Mouse (Mus musculus) liver, embryonic 14.5 days (tissue): ENCODE measurements around the gene Vegfb. TPM values are rescaled to one million over a fixed set of nuclear protein-coding genes. Genes with fewer than 3 reads are reported as not detected.
A peak's percentile ranks its signal among the peaks of the same experiment; 100 is the strongest.

ENCODE experiments used
- ATAC-seq: fragments of 200-750 bp; cut with Nextera tagmentation; 2 replicates; pipeline ENCODE4 v1.8.0; 2017; ENCODE audit warnings: moderate number of reproducible peaks, mild to moderate bottlenecking, moderate library complexity; ENCODE audit not compliant: insufficient read depth
- DNase-seq, 3 experiments: peaks; one replicate each; pipeline ENCODE4 v3.0.0-alpha.2; 2012 to 2013; ENCODE audit warnings: low read depth in 3 of 3, low spot score in 3 of 3
- H3K27ac ChIP-seq: fragments of 300-500 bp; sonication (generic); 2 replicates; pipeline ENCODE4 v1.5.1; 2014; ENCODE audit warnings: moderate library complexity, mild to moderate bottlenecking, control low read depth, inconsistent platforms
- H3K27me3 ChIP-seq: fragments of 300-500 bp; sonication (generic); 2 replicates; pipeline ENCODE4 v1.6.1; 2014; ENCODE audit warnings: mild to moderate bottlenecking, low read length, moderate library complexity; ENCODE audit not compliant: control insufficient read depth, insufficient read depth
- H3K36me3 ChIP-seq: fragments of 300-500 bp; sonication (generic); replicated peaks from 2 replicates; pipeline ENCODE4 v1.6.1; 2014; ENCODE audit warnings: low read depth; ENCODE audit not compliant: control insufficient read depth, insufficient read depth
- H3K4me1 ChIP-seq, 2 experiments: fragments of 200-500 bp in 1 of 2; fragments of 300-500 bp in 1 of 2; sonication (generic) in 1 of 2; replicated peaks; 2 replicates each; pipeline ENCODE4 v1.6.1; 2012 to 2014; ENCODE audit warnings: antibody characterized with exemption in 1 of 2, inconsistent platforms in 1 of 2, low read length in 1 of 2; ENCODE audit not compliant: control insufficient read depth in 2 of 2, insufficient read depth in 2 of 2
- H3K4me2 ChIP-seq: fragments of 300-500 bp; sonication (generic); 2 replicates; pipeline ENCODE4 v1.6.1; 2014; ENCODE audit warnings: low read depth, mild to moderate bottlenecking, control low read depth, moderate library complexity
- H3K4me3 ChIP-seq, 2 experiments: fragments of 200-500 bp in 1 of 2; fragments of 300-500 bp in 1 of 2; sonication (generic) in 1 of 2; 2 replicates each; pipeline ENCODE4 v1.5.1; 2012 to 2014; ENCODE audit warnings: low read depth in 2 of 2, low read length in 2 of 2, mild to moderate bottlenecking in 2 of 2, control low read depth in 1 of 2, inconsistent platforms in 1 of 2, moderate library complexity in 1 of 2; ENCODE audit not compliant: insufficient read depth in 1 of 2
- H3K9ac ChIP-seq: fragments of 300-500 bp; sonication (generic); replicated peaks from 2 replicates; pipeline ENCODE4 v1.6.1; 2014; ENCODE audit warnings: mild to moderate bottlenecking, control low read depth, moderate library complexity
- H3K9me3 ChIP-seq: fragments of 300-500 bp; sonication (generic); 2 replicates; pipeline ENCODE4 v1.6.1; 2016; ENCODE audit warnings: low read length, mixed read lengths; ENCODE audit not compliant: control insufficient read depth
- CTCF ChIP-seq: IDR thresholded peaks from 2 replicates; pipeline ENCODE4 v1.5.1; 2016; ENCODE audit warnings: antibody characterized with exemption, low read depth, control low read depth
- EP300 ChIP-seq: IDR thresholded peaks from 2 replicates; pipeline ENCODE4 v1.6.1; 2016; ENCODE audit warnings: antibody characterized with exemption, low read depth
- WGBS: fragments of 180-500 bp; shearing (Covaris S2); extraction: QIAGEN DNeasy Blood & Tissue Kit; methylation state at CpG from one replicate; pipeline ENCODE4 v1.1.7; 2014; ENCODE audit not compliant: insufficient replicate concordance; 5-methylcytosine and 5-hydroxymethylcytosine counted together
- polyA plus RNA-seq, 2 experiments: library from polyadenylated mRNA; depleted of rRNA in 1 of 2; stranded (reverse) in 1 of 2; unstranded in 1 of 2; fragments of >200 nt; fragmentation: Nextera tagmentation in 1 of 2; extraction: Ambion mirVana in 1 of 2; gene quantifications; 2 replicates each; pipeline versions ENCODE4 v1.2.1 to v1.2.3; 2012 to 2014

The Vegfb gene
- polyA plus RNA-seq, 2 experiments = 7.6 to 9.5 TPM

DNA sequence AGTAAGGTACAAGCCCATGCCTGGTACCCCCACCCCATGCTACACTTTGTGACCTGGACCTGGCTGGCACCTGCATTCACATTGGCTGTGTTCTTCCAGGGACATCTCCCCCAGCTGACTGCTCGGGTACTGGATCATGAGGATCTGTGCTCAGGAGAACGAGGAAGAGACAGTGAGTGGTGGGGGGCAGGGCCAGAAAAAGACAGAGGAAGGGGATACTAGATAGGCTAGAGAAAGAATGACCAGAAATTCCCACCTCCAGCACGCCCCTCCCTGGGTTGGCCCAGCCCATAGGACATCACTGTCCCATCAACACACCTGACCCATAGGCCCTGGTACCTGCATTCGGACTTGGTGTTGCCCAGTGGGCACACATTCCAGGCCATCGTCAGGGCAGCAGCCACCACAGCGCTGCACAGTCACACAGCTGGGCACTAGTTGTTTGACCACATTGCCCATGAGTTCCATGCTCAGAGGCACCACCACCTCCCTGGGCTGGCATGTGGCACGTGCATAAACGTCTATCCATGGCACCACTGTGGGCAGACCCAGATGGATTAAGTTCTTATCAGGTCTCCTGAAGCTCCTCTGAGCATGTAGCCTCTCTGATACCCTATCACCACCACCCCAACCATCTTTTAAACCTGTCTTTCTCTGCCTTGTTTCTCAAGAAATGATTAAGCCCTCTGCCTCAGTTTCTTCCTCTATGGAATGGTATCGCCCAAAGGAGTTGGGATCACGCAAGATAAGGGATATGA is 1.3 kb downstream of the Vegfb start:
- no peak for DNase-seq
- Histone ChIP-seq H3K27ac (no peak overlapping the region), H3K4me1 (peaks cover 11 to 18% of the 10 kb centered on the region in 2 experiments), H3K27me3 (no peaks in the 10 kb centered on the region), H3K9me3 (no peaks in the 10 kb centered on the region), H3K9ac (no peak overlapping the region), H3K36me3 (no peaks in the 10 kb centered on the region), H3K4me2 (peak overlapping the region; percentile 76), H3K4me3 (peak overlapping the region in 1 of 2 experiments; percentile 64; a peak in 2 of 4 replicates)
- WGBS = 46% methylated on average over 10 of the region's 10 CpGs
- peak; percentile 45; the same call in 1 of the 2 replicates for ATAC-seq
- TF ChIP-seq EP300 (peak; percentile 79), CTCF (no peak)

DNA sequence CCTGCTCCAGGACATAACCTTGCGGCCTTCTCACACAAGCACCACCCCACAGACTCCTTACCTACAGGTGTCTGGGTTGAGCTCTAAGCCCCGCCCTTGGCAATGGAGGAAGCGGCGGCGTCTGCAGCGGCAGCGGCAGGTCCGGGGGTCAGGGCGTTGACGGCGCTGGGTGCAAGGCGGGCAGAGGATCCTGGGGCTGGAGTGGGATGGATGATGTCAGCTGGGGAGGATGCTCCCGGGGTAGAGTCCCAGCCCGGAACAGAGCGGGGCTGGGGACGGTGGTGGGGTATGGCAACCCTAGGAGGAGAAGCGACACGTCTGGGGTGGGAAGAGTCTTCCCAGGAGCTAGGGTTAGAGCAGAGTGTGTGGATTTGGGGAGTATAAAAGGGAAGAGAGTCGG is 2.2 kb downstream of the Vegfb start:
- no peak overlapping the region for H3K4me2 ChIP-seq
- DNase-seq (no peak), ATAC-seq (no peak)
- H3K36me3 ChIP-seq = no peaks in the 10 kb centered on the region
- H3K9me3 ChIP-seq = no peaks in the 10 kb centered on the region
- no peak overlapping the region for H3K4me3 ChIP-seq
- no peaks in the 10 kb centered on the region for H3K27me3 ChIP-seq
- no peak for TF ChIP-seq EP300
- TF ChIP-seq CTCF = no peak
- peaks cover 11 to 18% of the 10 kb centered on the region in 2 experiments for H3K4me1 ChIP-seq
- H3K9ac ChIP-seq = no peak overlapping the region
- no peak overlapping the region for H3K27ac ChIP-seq
- WGBS = 88% methylated on average over 19 of the region's 19 CpGs

DNA sequence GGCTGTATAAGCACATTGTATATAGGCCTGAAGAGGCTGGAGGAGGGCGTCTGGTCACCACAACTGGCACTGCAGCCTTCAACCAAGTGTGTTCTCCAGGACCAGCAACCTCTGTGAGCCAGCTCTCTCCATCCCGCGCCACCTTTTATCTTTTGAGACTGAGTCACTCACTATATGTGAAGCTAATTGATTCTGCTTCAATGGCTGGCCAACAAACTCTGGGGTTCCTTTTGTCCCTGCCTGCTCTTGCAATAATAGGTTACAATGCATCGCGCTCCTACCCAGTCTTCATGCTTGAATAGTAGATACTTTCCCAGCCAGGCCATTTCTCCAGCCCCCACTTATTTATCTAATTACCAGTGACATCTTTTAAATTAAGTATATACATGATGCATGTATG is 3.8 kb downstream of the Vegfb start:
- Histone ChIP-seq H3K27me3 (no peaks in the 10 kb centered on the region), H3K4me2 (no peak overlapping the region), H3K9me3 (no peaks in the 10 kb centered on the region), H3K27ac (no peak overlapping the region), H3K4me1 (peaks cover 15 to 25% of the 10 kb centered on the region in 2 experiments), H3K36me3 (no peaks in the 10 kb centered on the region), H3K4me3 (no peak overlapping the region), H3K9ac (no peak overlapping the region)
- 87% methylated on average over 5 of the region's 5 CpGs for WGBS
- ATAC-seq (no peak), DNase-seq (no peak)
- TF ChIP-seq CTCF = no peak
- TF ChIP-seq EP300 = no peak

DNA sequence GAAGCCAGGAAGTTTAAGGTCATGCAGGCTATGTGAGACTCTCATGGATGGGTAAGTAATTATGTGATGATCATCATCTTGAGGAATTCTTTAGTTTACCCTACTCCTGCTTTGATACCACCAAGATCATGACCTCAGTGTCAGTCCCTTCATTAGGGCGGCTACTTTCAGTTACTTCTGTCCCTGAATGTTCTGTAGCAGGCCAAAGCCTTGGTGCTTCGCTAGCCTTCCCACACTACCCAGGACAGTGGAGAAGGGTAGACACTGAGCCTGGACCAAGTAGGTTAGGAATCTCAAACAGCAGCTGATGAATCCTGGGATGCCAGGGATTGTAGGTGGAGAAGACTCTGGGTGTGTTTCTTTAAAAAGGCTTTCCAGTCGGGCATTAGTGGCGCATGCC is 6.0 kb downstream of the Vegfb start:
- no peak for ATAC-seq
- Histone ChIP-seq H3K4me1 (peaks cover 11 to 27% of the 10 kb centered on the region in 2 experiments), H3K27me3 (no peaks in the 10 kb centered on the region), H3K27ac (no peak overlapping the region), H3K9me3 (no peaks in the 10 kb centered on the region), H3K9ac (no peak overlapping the region), H3K4me3 (peak overlapping the region in 1 of 2 experiments; percentile 83; a peak in 2 of 4 replicates), H3K36me3 (peaks cover 6% of the 10 kb centered on the region), H3K4me2 (peak overlapping the region; percentile 90)
- no peak for DNase-seq
- WGBS = 87% methylated on average over 4 of the region's 4 CpGs
- TF ChIP-seq CTCF (no peak), EP300 (no peak)

DNA sequence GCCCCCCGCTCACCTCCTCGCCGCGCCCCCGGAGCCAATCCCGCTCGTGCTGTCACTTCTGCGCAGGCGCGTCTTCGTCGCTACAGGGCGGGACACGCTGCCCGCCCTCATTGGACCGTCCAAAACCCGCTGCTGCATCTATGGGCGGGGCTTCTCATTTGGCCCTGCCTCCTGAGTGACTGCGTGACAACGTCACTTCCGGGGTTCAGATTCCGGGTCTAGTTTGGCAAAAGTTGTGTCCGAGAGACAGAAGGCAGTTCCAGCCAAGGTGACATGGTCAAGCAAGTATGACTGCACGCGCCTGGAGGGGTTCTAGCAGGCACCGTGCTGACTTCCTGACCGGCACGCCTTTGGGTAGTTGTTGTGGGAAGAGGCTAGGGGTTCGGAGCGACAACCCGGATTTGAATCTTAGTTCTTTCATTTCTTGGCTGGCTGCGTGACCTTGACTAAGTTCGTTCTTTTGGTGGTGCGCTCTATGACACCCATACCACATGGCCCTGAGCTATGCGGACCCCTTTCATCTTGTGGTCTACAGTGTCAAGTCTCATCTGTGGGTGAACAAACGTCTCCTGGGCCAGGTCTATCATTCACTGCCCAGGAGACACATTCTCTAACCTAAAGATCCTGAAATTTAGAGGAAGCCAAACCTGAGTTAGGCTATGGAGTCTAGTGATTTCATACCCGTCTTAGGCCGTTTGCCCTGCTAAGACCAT is 6.9 kb downstream of the Vegfb start, which contains the start of gene Fkbp2:
Gene Fkbp2 (minus strand): TSS at position 121 of the 713 bp plus-strand sequence.
- Histone ChIP-seq H3K9me3 (no peaks in the 10 kb centered on the region), H3K27me3 (no peaks in the 10 kb centered on the region), H3K9ac (peak within 1 kb of the TSS; percentile 75), H3K36me3 (peaks cover 6% of the 10 kb centered on the region), H3K27ac (peak within 1 kb of the TSS; percentile 74), H3K4me2 (peak within 1 kb of the TSS; percentile 90), H3K4me1 (peaks cover 7 to 21% of the 10 kb centered on the region in 2 experiments; a peak in 3 of 4 replicates), H3K4me3 (peak within 1 kb of the TSS; percentile 83 to 93)
- DNase-seq (peak; percentile 97 to 98 (median 98)), ATAC-seq (peak; percentile 82)
- under 1% methylated on average over 38 of the region's 38 CpGs for WGBS
- no peak for TF ChIP-seq CTCF
- TF ChIP-seq EP300 = no peak
